Mouse (Mus musculus): ENCODE results near the gene Tmem184a. TPM values are rescaled to one million over a fixed set of nuclear protein-coding genes. Genes with fewer than 3 reads are reported as not detected.
A peak's percentile ranks its signal among the peaks of the same experiment; 100 is the strongest.

Gene Tmem184a
- polyA plus RNA-seq, 1 experiment, result 53.9 TPM

DNA sequence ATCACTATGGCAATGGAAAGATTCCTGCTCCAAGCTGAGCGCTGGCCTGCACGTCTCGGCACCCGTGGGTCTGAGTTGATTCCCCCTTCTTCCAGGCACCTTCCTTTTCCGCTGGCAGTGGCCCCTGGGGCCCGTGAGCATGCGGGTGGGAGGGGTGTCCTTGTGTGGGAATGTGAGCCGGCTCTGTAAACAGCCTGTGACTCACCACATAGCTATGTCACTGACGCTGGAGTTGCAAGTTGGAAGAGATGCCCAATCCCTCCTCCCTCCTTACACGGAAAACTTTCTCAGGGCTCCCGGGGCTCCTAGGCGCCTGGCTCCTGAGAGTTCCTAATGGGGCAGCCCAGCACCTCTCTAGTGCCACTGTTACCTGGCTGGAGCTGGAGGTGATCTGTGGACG is 22.8 kb downstream of the Tmem184a start:
- WGBS, result 7% methylated on average over 13 of the region's 13 CpGs
- DNase-seq, result peak; percentile 86

DNA sequence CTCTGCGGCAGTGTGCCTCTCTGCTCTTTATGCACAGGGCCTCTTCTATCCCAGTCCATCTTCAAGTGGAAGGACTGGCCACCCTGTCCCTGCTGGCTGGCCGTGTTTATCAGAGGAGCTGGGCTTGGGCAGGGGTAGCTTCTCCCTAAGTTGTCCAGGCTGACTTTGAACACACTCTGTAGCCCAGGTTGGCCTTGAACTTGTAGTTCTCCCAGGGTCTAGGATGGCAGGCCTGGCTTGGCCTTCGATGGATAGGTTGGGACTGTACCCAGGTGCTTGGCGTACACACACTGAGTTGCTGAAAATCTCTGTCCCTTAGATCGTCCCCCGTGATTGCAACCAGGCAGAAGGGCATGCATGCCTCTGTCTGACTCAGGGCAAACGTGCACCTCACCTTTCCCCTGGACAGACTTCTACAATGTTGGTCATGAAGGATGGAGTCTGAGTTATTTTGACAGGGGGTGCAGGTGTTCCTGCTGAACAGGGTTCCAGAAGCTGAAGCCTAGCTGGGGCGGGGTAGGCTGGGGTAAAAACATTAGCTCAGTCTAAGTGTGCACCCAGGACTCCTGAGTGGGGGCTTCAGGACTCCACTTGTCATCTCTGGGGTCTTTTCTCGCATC is 23.6 kb downstream of the Tmem184a start:
- H3K4me1 ChIP-seq (ENCODE audit: control insufficient read depth, insufficient read depth, low read length), result peaks cover 53% of the 10 kb centered on the region
- DNase-seq, result peak; percentile 36
- no peak for TF ChIP-seq CTCF (IDR thresholded peaks at IDR 0.05; ENCODE audit: insufficient read depth, low read length)
- TF ChIP-seq POLR2A (IDR thresholded peaks at IDR 0.05; ENCODE audit: borderline replicate concordance, extremely low read depth, low read depth, low read length), result no peak
- 61% methylated on average over 9 of the region's 9 CpGs for WGBS
- H3K4me3 ChIP-seq (replicated peaks; ENCODE audit: extremely low read depth, low read depth, low read length), result no peak overlapping the region

More for the DNA sequence above, 22.8 kb downstream of the Tmem184a start:
- no peak for TF ChIP-seq CTCF (IDR thresholded peaks at IDR 0.05; ENCODE audit: insufficient read depth, low read length)
- TF ChIP-seq POLR2A (IDR thresholded peaks at IDR 0.05; ENCODE audit: borderline replicate concordance, extremely low read depth, low read depth, low read length), result peak; percentile 76; the same call in 1 of the 2 replicates
- peaks cover 52% of the 10 kb centered on the region for H3K4me1 ChIP-seq (ENCODE audit: control insufficient read depth, insufficient read depth, low read length)
- peak overlapping the region; percentile 54 for H3K4me3 ChIP-seq (replicated peaks; ENCODE audit: extremely low read depth, low read depth, low read length)

DNA sequence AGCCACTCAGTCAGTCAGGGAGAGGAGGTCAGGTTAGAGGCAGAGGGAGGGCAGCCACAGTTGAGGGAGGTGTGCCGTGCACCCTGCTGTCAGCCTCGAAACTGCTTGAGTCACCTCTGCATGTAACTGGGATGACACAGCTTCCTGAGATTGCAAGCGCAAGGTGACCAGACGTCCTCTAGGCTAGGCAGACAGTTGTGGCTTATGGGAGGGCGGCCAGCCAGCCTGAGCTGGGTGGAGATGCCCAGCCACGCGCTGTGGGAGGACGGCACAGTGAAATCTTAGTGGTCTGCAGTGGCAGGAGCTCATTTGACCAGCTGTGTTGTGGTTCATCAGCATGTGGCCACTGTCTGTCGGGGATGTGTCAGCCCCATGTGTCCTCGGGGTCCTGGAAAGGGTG is 24.8 kb downstream of the Tmem184a start:
- DNase-seq, result peak; percentile 31
- no peak for TF ChIP-seq POLR2A (IDR thresholded peaks at IDR 0.05; ENCODE audit: borderline replicate concordance, extremely low read depth, low read depth, low read length)
- TF ChIP-seq CTCF (IDR thresholded peaks at IDR 0.05; ENCODE audit: insufficient read depth, low read length), result no peak
- 19% methylated on average over 10 of the region's 10 CpGs for WGBS
- Histone ChIP-seq H3K4me3 (replicated peaks; ENCODE audit: extremely low read depth, low read depth, low read length) (peak overlapping the region; percentile 32), H3K4me1 (ENCODE audit: control insufficient read depth, insufficient read depth, low read length) (peaks cover 55% of the 10 kb centered on the region)

DNA sequence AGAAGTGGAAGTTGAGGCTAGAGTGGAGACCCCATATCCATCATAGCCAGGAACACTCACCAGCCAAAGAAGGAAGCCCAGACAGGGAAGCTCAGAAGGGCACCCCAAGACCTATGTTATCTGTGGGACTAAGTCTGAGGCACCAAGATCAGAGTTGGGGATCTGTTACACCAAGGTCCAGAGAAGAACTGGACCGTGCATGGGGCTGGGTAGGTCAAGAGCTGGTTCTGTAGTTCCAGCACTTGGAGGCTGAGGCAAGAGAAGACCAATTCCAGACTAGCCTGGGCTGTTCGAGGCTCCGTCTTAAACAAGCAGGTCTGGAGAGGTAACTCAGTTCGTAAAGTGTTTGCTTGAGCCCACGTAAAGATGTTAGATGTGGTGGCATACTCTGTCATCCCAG is 25.6 kb downstream of the Tmem184a start:
- Histone ChIP-seq H3K4me1 (ENCODE audit: control insufficient read depth, insufficient read depth, low read length) (peaks cover 55% of the 10 kb centered on the region), H3K4me3 (replicated peaks; ENCODE audit: extremely low read depth, low read depth, low read length) (no peak overlapping the region)
- 49% methylated on average over 5 of the region's 5 CpGs for WGBS
- no peak for DNase-seq
- TF ChIP-seq CTCF (IDR thresholded peaks at IDR 0.05; ENCODE audit: insufficient read depth, low read length), result no peak
- no peak for TF ChIP-seq POLR2A (IDR thresholded peaks at IDR 0.05; ENCODE audit: borderline replicate concordance, extremely low read depth, low read depth, low read length)

GRCm38 (mm10) chr5:139793338-139794089 is 26.2 kb downstream of the Tmem184a start:
- Histone ChIP-seq H3K4me3 (replicated peaks; ENCODE audit: extremely low read depth, low read depth, low read length) (peak overlapping the region; percentile 60), H3K4me1 (ENCODE audit: control insufficient read depth, insufficient read depth, low read length) (peaks cover 53% of the 10 kb centered on the region)
- TF ChIP-seq POLR2A (IDR thresholded peaks at IDR 0.05; ENCODE audit: borderline replicate concordance, extremely low read depth, low read depth, low read length) (no peak), CTCF (IDR thresholded peaks at IDR 0.05; ENCODE audit: insufficient read depth, low read length) (no peak)
- peak; percentile 63 for DNase-seq
- WGBS, result 13% methylated on average over 11 of the region's 11 CpGs

GRCm38 (mm10) chr5:139792966-139793337 is 26.8 kb downstream of the Tmem184a start:
- H3K4me1 ChIP-seq (ENCODE audit: control insufficient read depth, insufficient read depth, low read length), result peaks cover 49% of the 10 kb centered on the region
- WGBS, result 3% methylated on average over 3 of the region's 3 CpGs
- DNase-seq, result no peak
- TF ChIP-seq POLR2A (IDR thresholded peaks at IDR 0.05; ENCODE audit: borderline replicate concordance, extremely low read depth, low read depth, low read length), result no peak
- TF ChIP-seq CTCF (IDR thresholded peaks at IDR 0.05; ENCODE audit: insufficient read depth, low read length), result no peak
- H3K4me3 ChIP-seq (replicated peaks; ENCODE audit: extremely low read depth, low read depth, low read length), result peak overlapping the region; percentile 54

GRCm38 (mm10) chr5:139792159-139792775 is 27.4 kb downstream of the Tmem184a start:
- Histone ChIP-seq H3K4me1 (ENCODE audit: control insufficient read depth, insufficient read depth, low read length) (peaks cover 42% of the 10 kb centered on the region), H3K4me3 (replicated peaks; ENCODE audit: extremely low read depth, low read depth, low read length) (peak overlapping the region; percentile 92)
- 4% methylated on average over 11 of the region's 11 CpGs for WGBS
- TF ChIP-seq CTCF (IDR thresholded peaks at IDR 0.05; ENCODE audit: insufficient read depth, low read length), result no peak
- DNase-seq, result peak; percentile 33

DNA sequence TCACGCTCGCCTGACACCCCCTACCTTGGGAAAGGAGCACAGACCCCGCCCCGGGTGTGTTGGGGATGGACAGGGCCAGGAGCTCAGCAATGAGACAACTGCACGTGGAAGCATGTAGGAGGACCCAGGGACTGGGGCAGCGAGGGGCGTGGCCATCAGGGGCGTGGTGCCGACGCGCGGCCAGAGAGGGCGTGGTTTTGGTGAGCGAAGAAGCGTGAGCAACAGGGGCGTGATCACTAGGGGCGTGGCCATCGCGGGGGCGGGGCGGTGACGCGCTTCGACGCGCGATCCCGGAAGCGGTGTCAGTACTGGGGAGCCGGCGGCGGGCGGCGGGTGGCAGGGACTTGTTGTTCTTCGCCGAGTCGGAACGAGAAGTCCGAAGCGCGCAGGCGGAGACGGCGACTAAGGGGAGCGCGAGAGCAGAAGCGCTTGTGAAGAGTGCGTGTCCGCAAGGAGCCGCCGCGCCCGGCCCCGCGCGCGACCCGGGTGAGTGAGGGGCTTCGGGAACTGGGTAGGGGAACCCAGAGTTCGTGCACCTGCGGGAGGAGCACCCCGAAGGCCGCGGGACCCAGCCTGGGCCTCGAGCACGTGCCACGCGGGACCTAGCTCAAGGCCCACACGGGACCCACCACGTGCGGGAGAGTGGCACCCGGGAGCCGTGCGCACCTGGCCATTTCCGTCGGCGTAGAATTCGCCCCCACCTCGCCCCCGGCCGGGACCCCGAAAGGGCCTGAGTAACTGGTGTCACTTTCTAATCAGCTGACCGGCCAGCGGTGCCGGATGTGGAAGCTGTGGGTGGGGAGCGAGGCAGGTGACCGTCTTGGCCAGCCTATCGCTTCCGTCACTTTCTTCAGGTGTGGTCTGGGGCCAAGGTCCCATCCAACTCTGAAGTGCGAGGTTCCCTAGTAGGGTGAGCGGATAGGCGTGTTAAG is 28.2 kb downstream of the Tmem184a start, which contains the start of gene Mafk:
Gene Mafk (plus strand): TSS at position 287 of the 932 bp plus-strand sequence.
- peak; percentile 99 for DNase-seq
- peaks cover 37% of the 10 kb centered on the region for H3K4me1 ChIP-seq (ENCODE audit: control insufficient read depth, insufficient read depth, low read length)
- no peak for TF ChIP-seq CTCF (IDR thresholded peaks at IDR 0.05; ENCODE audit: insufficient read depth, low read length)
- peak; percentile 96 for TF ChIP-seq POLR2A (IDR thresholded peaks at IDR 0.05; ENCODE audit: borderline replicate concordance, extremely low read depth, low read depth, low read length)
- peak within 1 kb of the TSS; percentile 92 for H3K4me3 ChIP-seq (replicated peaks; ENCODE audit: extremely low read depth, low read depth, low read length)
- WGBS, result 1% methylated on average over 92 of the region's 92 CpGs

- DNase-seq, result no peak
- H3K4me3 ChIP-seq (replicated peaks; ENCODE audit: extremely low read depth, low read depth, low read length), result no peak overlapping the region
- H3K4me1 ChIP-seq (ENCODE audit: control insufficient read depth, insufficient read depth, low read length), result peaks cover 18% of the 10 kb centered on the region
- WGBS, result 62% methylated on average over 4 of the region's 4 CpGs
- TF ChIP-seq CTCF (IDR thresholded peaks at IDR 0.05; ENCODE audit: insufficient read depth, low read length) (no peak), POLR2A (IDR thresholded peaks at IDR 0.05; ENCODE audit: borderline replicate concordance, extremely low read depth, low read depth, low read length) (no peak)
Measured at GRCm38 (mm10) chr5:139789466-139789865, 30.3 kb downstream of the Tmem184a start.
